Mouse (Mus musculus) WW6 (cell line): Measurements from ENCODE around the gene Gm10037.
"Not testable (repeated sequence)": the region's sequence is repeated elsewhere in the genome, so short reads cannot be mapped to it uniquely, and the experiment has no call there.

Source experiments
- DNase-seq: peaks from one replicate; pipeline ENCODE4 v3.0.0-alpha.2; 2013; ENCODE audit warnings: low read depth, low spot score

Gene Gm10037

GRCm38 (mm10) chr13:67830911-67831336 lies at the start of gene Gm10037:
Gene Gm10037, plus strand, starts transcription at chr13:67831106.
- no peak for DNase-seq

DNA sequence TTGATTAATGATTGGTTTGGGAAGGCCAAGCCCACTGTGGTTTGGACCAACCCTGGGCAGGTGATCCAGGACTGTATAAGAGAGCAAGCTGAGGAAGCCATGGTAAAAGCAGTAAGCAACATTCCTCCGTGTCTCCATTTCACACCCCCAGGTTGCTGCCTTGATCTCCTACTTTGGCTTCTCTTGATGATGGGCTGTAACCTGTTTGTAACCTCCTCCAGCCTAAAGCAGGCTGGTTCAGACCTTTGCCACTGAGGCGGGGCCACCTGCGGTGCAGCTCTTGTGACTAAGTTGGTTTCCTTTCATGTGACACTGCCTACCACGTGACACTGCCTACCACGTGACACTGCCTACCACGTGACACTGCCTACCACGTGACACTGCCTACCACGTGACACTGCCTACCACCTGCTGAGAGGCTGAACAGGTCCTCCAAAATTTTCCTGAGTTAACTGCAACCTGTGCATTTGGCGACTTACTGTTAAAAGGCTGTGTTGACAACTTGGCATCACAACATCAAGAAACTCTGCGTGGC lies 38.9 kb upstream of the Gm10037 start:
- peak; percentile 18 for DNase-seq

DNA sequence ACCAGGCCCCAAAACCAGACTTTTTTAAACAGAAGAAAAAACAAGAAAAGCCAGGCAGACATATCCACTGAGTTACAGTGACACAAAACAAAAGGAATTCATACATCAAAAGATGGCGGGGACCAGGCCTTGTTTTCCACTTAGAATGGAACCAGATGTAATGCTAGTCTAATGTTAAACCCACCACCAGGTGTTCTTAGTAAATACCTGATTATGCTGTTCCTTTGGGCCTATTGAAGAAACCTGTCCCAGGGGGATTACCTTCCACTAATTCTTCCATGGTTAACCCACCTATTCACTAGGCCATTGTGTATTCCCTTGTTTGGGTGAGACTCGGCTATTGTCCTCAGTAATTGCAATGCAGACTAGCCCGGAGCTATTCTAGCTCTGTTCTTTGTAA lies 32.3 kb upstream of the Gm10037 start:
- DNase-seq = peak; percentile 66

DNA sequence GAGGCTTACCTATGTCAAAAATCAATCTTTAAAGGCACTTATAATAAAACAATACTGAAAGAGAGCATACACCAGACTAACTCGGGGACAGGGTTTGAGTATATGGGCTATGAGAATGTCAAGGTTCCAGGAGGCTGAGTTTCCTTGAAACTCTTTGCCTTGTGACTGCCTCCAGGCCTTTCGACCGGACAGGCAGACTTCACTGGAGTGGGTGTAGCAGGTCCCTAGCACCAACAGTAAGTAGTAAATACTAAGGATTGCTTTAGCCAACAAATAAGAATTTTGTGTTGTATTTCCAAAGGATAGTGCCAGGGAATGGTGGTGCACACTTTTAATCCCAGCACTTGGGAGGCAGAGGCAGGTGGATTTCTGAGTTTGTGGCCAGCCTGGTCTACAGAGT lies 31.8 kb upstream of the Gm10037 start:
- peak; percentile 20 for DNase-seq

DNA sequence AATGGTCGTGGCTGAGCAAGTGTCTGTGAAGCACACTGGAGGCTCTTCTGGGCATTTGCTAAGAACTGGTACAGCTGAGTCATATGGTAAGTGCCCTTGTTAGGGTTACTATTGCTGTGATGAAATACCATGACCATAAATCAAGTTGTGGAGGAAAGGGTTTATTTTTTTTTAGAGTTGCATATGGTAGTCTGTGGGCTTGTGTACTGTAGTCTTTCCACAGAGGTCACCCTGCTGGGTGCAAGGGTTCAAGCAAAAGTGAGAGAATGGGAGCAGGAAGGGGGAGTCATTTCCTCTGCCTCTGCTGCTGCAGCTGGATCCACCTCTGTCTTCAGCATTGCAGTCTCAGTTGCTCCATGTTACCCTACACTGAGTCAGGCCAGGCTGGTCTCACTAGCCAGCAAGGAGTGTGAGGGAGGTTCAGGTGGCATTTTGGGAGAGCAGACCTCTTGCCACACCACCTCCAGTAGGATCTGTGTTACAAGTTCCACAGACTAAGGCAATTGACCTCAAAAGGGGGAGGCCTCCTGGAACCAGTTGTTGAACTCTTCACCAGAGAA lies 19.2 kb upstream of the Gm10037 start:
- no peak for DNase-seq

GRCm38 (mm10) chr13:67812961-67813709 lies 17.8 kb upstream of the Gm10037 start:
- DNase-seq = no peak

DNA sequence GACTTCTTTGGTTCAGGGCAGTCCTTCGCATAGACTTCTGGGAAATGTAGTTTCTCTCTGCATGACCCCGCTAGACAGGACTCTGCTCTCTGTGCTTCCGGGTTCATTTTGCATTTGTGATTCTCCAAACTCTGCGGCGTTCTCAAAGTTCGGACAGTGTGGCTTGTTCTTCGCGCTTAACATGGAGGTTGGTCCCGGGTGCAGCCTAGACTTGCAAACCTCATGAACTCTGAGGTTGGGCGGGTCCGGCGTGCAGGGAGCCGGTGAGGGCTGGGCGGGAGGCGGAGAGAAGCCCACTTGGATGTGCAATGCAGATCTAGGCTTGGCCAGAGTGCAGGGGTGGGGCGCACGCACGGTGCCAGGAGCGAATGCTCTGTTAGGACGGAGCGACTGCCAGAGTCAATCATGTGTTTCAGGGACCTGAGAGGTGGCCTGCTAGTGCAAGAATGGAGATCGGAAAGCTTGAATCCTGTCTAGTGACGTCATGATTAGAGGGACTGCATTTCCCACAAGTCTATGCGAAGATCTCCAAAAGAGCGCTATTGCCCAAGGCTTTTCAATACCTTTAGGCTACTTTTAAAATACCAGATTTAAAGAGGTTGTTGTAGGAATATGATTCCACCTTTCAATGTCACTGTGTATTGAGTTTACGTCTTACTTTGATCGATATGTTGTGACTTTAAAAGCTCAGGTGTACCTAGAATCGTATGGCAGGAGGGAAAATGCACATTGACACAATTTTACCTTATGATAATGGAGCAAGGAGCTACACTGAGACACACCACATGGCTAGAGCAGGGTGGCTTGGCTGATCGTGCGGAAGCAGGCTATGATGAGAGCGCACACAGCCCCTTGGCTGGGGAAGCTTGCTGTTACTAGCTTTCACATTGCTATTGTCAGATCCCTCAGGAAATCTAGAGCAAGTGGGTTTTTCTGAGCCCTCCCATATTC lies 16.9 kb upstream of the Gm10037 start, which contains the start of gene Zfp273:
Gene Zfp273 (plus strand): TSS at position 31 of the 951 bp plus-strand sequence.
- DNase-seq = peak; percentile 69

- no peak for DNase-seq
Observed at GRCm38 (mm10) chr13:67818636-67819035, 12.3 kb upstream of the Gm10037 start.

DNA sequence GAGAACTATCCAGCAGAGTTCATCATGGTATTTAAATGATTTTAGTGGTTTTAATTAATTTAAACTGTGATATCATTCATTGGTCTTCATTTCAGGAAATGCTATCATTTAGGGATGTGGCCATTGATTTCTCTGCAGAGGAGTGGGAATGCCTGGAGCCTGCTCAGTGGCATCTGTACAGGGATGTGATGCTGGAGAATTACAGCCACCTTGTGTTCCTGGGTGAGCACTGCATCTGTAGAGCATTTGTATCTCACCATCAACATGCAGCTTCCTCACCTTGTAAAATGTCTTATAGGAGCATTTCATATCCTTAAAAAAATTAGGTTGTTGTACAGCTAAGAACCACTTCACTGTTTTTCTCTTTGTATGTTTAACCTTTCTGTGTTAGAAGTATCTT lies 2.2 kb downstream of the Gm10037 start:
- not testable (repeated sequence) for DNase-seq

DNA sequence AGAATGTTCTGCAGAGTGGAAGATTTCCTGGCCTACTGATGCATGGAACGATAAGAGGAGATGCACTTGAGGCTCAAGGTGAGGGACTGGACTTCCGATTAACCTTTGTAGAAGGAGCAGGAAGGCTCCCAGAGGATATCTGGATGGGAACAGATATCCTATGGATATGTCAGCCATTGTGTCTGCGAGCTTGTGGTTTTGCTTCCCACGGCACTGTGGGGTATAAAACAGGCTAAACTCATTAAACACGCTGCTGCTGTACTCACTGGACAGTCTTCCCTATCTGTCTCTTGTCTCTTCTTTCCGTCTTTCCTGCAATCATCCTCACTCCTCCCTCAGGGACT lies 12.8 kb downstream of the Gm10037 start:
- no peak for DNase-seq

GRCm38 (mm10) chr13:67844119-67844852 lies 13.4 kb downstream of the Gm10037 start:
- DNase-seq = peak; percentile 74

DNA sequence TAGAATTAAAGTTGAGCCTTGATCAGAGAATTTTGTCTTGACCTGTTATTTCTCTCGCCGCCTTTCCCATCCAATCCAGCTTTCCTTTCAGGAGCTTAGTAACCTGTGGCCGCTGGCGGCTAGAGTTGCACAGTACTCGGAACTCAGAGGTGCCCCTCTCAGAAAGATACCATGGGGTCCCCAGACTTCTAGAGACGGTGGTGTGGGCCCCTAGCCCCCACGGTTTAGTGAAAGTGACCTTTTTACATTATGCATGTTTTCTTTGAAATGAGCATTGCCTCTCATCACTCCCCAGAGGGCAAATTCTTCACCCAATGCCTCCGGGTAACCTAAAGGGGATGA lies 13.9 kb downstream of the Gm10037 start:
- DNase-seq = no peak

GRCm38 (mm10) chr13:67850361-67850760 lies 19.5 kb downstream of the Gm10037 start:
- no peak for DNase-seq

- DNase-seq = no peak
Observed at GRCm38 (mm10) chr13:67853130-67853529, 22.2 kb downstream of the Gm10037 start.

GRCm38 (mm10) chr13:67853983-67854382 lies 23.1 kb downstream of the Gm10037 start:
- DNase-seq = no peak

DNA sequence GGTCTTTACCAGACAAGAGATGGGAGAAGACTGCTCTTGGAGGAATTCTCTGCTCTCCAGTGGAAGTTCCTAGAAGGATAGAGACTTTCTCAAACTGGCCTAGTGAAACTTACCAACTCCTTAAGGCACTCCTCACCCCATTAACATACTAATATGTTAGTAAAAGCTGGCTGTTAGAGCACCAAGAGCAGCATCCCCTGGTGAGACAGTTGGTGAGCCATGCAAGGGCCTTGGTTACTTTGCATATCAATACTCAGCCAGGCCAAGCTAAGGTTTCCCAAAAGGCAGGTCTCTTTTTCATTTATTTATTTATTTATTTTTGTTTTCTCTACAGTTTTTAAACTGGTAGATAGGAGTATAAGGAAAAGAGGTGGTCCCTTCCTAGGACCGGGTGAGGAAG lies 26.4 kb downstream of the Gm10037 start:
- no peak for DNase-seq

DNA sequence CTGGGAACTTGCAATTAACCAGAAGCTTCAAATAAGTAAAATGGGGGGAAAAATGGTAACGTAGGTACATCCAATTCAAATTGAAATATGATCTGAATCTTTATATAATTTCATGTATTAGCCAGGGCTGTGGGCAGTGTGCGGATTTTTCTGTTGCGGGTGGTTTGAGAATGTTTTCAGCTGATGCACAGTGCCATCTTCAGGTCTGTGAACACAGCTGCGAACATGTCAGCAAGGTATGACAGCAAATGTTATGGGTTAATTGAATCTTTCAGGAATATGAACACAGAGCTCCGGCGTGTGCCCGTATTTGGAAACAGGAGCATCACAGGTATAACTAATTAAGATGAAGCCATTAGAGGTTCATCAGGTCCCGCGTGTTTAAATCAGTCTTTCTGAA lies 31.6 kb downstream of the Gm10037 start:
- no peak for DNase-seq

- no peak for DNase-seq
Observed at GRCm38 (mm10) chr13:67863026-67863425, 32.1 kb downstream of the Gm10037 start, which contains the start of gene BC048507. Gene BC048507, plus strand, starts transcription at chr13:67863326.

DNA sequence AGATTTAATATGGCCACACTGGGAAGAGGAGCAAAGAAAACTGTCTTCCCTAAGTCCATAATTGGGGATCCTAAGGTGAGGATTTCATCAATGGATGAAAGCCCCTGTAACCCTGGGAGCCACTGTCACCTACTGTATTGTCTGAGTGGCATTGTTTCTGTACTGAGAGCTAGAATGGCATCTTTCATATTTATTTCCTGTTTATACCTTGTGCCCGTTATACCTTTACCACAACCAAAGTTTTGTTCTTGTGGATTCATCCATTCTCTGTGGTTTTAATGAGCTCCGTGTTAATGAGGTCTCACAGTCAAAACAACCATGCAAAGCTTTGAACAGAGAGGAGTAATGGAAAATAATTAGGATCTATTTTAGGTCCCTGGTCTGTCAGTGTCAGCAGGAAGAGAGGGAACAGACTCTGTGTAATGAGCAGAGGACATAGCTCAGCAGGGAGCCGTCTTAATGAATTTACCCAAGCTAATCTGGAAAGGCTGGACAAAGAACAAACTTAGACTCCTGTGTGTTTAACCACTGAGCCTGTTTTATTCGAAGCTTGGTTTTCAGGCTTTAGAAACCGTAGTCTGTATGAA lies 34.0 kb downstream of the Gm10037 start:
- DNase-seq = no peak

DNA sequence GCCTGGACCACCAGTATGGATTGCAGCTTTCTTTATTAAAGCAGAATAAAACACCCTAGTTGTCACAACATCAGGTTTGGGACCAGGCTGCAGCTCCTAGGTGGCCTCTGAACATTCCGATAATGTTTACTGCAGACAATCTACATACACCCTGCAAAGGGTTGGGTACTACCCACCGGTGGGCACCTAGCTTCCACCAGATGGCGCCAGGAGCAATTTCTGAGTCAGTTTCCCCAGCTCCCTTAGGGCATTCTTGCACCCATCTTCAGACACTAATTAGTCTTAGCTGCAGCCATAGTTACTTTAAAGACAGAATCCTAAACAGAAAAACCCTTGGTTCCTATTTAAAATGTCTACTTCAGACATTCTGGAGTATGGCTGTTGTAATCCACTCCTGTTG lies 37.0 kb downstream of the Gm10037 start:
- no peak for DNase-seq
